Mouse (Mus musculus): ENCODE data around the gene Slc5a5.

DNA sequence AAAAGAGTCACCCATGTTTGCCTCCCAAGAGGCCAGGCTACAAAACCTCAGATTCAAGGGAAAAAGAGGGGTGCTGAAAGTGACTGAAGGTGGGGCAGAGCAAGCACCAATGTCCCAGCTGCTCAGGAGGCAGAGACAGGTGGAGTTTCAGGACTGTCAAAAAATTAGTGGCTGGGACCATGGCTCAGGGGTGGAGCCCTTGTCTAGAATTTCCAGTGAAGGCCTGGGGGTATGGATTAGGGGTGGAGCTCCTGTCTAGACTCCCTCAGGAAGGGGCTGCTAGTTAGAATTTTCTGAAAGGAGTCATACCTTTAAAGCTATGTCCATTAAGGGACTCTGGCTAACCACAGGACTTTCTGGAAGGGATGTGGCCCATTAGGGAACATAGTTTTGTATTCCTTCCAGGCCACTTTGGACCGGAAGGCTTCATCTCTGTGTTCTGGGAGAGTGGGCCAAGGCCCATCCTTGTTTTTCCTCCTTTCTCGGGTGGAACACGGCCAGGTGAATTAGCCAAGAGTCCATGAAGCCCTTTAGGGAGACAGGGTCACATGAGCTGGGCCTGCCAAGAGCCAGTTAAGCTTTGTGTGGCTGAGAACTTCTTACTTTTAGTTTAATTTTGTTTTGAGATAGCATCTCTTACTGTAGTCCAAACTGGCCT lies 43.1 kb downstream of the Slc5a5 start:
- TF ChIP-seq POLR2A (IDR thresholded peaks at IDR 0.05; ENCODE audit: borderline replicate concordance, insufficient read depth, low read length) (no peak), CTCF (IDR thresholded peaks at IDR 0.05; ENCODE audit: borderline replicate concordance, insufficient read depth, low read depth, low read length) (no peak)
